Mouse (Mus musculus) ovary, postnatal 10 days (tissue): ENCODE measurements around the gene Slc2a8.

Experiments used
- DNase-seq: peaks from one replicate; pipeline ENCODE4 v3.0.0; 2022; ENCODE audit warnings: low spot score

The Slc2a8 gene

DNA sequence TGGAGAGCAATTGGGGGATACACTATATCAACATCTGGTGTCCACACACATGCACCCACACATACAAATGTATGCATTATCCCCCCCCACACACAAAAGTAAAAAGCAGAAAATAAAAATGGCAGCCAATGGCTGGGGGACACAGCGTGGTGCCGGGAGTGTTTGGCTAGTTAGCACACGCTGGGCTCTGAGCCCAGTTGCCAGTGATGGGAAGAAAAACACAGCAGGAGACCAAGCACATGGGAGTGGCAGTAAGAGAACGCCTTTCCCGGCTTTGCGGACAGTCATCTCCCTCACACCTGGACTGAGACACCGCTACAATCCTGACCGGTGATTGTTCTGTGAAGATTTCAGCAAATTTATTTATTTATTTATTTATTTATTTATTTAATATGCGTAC lies 10.6 kb downstream of the Slc2a8 start:
- no peak for DNase-seq

DNA sequence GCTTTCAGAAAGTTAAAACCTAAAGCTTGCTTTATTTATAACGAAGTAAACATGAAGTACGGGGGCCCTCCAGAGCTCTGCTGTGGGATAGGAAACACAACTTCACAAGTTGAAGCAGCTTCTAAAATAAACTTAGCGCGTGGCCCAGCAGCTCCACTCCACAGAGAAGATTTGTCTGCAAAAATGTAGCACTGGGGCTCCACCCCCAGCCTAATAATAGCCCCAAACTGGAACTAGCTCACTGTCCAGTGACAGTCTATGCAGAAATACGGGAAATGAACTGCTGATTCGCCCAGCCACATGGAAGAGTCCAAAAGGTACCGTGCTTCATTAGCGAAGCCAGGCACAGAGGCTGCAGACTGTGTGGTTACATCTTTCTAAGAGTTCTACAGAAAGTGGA lies 12.6 kb downstream of the Slc2a8 start:
- no peak for DNase-seq

DNA sequence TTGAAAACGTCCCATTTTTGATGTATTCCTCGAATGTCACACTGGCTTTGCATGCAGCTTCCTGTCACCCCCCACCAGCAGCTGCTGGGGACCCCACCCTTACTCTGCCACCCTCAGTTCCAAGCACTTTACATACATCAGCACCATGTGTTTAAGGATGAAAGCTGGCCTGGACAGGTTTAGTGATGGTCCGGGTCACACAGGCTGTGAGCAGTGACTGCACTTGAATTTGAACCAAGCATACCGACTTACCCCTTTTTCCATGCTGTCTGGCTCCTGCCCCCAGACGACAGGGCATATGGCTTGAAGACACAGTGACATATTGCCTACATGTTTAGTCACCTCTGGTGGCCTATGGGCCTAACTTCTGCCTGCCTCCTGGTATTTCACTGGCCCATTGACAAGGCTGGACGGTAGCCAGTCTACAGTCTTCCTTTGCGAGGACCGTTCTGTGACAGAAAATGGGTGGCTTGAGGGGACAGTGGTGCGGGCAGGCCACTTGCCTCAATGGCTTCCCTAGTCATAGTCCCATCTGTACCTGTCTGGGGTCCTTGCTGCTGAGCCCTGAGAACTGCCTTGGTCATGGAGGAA lies 13.8 kb downstream of the Slc2a8 start:
- no peak for DNase-seq

DNA sequence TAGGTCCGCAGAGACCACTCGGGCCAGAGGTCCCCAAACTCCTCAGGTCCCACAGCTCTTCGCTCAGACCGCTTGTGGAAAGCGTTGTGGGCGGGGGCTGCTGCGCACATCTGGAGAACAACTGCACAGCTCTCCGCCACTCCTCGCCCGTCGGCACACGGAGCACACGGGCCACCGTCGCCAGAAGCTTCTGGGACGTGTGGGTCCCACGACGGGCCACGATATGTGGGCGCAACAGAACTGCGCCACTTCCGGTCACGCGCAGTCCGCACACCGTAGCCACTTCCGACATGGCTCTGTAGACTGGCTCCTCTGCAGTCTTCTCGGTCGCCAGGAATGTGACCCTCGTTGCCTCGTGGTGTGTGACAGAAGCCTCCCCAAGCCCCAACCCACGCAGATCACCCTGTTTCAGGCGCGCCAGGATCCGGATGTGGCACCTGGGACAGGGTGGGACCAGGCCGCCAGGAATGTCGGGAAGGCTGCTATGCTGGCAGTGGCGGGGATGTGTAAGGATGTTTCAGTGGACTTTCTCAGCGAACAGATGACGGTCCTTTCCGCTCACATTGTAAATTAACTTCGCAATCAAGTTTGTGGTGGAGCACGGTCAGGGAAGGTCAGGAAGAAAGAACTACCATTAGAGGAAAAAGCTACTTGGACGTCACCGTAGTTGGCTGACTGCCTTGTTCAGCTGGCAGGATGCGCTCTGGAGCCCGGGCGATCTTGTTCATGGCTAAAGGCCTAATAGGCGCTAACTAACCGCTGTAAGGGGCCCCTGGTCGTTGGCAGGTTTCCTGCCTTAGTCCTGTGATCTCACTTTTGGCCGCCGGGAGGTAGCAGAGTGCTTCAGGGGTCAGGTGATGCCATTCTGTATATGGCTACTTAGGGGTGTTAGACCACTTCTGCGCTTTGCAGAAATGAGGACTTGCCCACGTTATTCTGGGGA lies 14.9 kb downstream of the Slc2a8 start:
- peak; percentile 70 for DNase-seq

DNA sequence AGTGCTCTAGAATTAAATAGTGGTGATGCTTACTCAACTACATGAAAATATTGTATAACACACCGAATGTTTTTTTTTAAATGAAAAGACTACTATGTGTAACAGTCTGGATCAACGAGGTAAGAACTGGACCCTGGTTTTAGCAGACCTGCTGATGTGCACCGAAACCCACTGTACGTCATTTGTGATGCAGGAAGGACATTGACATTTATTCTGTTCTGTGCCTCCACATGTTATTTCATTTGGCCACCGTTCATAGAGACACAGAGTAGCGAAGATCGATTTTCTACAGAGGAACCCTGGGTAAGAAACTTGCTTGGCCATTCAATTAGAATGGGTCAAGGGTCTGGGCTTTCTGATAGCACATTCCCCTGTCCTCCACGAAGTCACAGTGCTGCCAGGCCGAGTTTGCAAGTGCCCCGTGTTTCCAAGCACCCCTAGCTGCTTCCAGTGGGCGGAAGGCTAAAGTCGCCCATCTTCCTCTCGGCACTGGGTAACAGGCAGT lies 15.6 kb downstream of the Slc2a8 start:
- no peak for DNase-seq

DNA sequence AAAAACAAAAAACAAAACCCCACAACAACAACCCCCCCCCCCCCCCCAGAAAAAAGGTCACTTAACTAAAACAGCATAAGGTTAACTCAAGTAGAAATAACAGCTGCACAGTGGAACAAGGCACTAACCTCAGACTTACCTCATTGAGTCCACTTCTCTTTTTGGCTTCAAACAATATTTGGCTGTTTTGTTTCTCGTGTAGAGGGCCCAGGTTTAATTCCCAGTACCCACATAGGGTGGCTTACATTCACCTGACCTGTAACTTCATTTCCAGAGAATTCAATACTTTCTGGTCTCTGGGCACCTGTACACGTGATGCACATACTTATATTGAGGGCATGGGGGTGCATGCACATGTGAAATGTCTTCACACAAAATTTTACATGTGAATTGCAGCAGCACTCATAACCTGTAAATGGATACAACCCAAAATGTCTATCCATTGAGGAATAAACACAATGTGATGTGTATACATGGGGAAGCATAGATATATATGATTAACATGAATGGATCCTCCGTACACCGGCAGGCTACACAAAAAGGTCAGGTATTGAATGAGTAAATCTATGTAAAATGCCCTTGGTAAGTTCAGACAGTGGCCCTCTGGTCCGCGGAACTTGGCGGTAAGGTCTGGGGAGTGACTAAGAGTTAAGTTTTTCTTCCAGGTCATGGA lies 16.2 kb downstream of the Slc2a8 start:
- no peak for DNase-seq

DNA sequence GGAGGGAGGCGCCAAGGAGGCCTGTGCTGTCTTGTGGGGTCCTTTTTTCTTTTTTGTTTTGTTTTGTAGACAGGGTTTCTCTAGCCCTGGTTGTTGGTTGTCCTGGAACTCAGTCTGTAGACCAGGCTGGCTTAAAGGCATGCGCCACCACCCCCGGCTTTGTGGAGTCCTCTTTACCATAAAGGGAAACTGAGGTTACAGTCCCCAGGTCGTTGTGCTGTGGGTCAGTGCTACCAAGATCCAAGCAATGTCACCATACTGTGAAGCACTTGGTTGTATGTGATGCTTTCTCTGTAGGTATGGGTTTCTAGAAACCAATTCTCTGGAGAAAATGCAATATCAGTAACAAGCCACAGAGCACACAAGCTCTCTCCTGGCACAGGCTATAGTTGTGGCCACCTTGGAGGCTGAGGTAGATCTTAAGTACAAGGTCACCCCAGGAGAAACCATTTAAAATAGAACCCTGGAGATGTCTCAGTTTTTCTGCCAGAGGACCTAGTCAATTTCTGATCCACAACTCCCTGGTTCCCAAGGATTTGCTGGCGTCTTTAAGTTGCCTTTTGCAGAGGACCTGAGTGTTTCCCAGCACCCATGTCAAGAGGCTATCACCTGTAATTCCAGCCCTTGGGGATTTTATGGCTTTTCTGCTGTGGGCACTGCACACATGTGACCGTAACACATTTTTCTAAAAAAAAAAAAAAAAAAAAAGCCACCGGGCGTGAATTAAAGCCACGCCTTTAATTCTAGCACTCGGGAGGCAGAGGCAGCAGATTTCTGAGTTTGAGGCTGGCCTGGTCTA lies 17.0 kb downstream of the Slc2a8 start:
- no peak for DNase-seq

DNA sequence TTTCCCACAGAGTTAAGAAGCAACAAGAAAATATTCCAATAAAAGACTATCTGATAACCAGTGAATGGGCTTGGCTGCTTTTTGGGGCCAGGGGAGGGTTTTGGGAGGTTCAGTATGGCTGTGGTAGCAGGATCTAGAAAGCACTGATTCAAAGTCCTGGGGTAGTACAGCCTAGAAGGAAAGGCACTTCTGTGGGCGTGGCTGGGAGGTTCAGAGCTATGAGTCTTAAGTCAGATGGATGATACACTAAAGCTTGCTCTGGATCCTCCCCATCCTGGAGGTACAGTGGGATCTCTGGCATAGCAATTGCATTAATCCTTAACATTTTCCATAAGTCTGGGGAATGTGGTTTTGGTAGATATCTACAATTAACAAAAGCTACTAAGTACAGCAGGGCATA lies 17.9 kb downstream of the Slc2a8 start:
- no peak for DNase-seq

DNA sequence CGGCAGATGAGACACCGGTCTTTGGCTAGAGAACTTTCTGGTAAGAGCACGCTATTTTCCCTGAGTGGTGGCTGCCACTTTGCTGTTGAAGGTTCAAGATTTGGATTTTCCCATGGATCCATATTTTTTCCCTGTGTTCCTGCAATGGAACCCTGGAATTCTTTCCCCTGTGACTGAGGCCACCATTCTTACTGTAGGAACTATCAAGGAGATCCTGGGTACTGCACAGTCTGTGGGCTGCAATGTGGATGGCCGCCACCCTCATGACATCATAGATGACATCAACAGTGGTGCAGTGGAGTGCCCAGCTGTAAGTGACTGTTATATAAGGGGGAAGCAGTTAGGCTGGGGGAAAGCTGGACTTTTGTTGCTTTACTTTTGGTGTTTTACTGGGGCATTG lies 18.3 kb downstream of the Slc2a8 start:
- DNase-seq = no peak

DNA sequence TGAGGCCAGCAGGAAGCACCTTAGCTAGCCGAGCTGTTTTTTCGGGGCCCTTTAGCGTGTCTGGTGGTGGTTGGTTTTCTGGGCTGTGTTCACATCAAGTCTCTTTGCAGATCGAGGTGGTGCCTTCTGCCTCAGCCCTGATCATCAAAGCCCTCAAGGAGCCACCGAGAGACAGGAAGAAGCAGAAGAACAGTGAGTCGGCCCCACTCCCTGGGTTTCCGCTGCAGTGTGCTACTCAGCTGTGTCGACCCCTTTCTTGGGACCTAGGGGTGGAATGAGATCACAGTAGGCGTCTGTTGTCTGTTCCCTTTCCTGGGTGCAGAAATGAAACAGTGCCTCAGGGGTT lies 19.0 kb downstream of the Slc2a8 start:
- no peak for DNase-seq

DNA sequence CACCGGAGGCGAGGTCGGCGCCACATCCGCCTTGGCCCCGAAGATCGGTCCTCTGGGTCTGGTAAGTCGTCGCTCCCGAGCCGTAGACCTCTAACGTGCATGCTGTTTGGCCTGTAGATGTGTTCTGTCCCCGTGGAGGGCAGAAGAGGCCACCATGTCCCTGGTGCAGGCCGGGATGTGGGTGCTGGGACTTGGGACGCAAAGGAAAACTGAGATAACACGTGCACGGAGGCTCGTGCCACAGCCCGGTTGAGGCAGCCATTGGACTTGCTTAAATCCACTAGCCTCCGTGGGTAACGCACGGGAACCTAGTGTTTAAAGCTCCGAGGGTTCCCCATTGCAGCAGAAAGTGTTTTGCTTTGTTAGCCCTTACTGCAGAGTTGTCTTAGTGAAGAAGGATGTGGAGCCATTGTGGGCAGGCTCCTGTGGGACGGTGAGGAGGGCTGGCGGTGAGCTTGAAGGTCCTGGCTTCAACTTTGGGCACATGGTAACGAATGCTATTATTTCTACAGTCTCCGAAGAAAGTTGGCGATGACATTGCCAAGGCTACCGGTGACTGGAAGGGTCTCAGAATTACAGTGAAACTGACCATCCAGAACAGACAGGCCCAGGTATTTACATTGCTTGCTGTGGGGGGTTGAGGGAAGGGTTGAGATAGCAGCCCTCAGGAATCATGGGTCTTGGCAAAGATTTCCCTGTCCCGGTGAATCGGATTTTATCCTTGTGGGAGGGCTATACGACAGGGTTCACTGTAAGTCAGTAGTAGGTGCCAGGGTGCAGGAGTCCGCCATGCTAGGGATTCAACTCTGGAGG lies 19.6 kb downstream of the Slc2a8 start:
- DNase-seq = no peak

DNA sequence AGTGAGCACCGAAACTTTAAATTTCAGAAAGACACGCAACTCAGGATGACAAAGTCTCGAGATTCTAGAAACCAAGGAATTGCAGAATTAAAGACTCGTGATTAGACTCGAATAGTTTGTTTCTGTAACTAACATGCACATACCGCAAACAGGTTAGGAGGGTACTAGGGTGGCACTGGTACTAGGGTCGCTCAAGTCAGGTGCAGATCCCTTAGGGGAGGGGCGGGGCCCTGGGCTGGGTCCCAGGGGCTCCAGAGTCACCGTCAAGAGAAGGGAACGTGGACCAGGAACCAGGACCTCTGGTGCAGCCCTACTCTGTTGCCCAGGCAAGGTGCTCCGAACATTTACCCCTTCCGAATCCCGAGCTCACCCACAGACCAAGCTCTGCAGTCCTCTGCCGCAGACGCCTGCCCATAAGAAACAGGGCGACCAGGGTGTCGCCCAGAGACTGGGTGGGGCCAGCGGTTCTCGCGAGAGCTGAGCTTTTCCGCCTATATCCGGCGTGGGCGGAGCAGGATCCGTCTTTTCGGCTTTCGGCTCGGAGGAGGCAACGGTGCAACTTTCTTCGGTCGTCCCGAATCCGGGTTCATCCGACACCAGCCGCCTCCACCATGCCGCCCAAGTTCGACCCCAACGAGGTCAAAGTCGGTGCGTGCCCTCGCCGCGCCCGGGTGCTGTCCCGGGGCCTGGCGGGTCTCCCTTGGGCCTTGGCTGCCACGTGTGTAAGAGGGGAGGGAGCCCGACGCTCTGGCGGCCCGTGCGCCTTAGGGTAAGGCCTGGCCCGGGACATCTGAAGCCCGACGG lies 20.5 kb downstream of the Slc2a8 start, which contains the start of the genes Rpl12 and Lrsam1:
Gene Rpl12 (plus strand): TSS at position 368 of the 804 bp plus-strand sequence.
Gene Lrsam1 (minus strand): TSS at position 423 of the 804 bp plus-strand sequence.
- peak; percentile 93 for DNase-seq

DNA sequence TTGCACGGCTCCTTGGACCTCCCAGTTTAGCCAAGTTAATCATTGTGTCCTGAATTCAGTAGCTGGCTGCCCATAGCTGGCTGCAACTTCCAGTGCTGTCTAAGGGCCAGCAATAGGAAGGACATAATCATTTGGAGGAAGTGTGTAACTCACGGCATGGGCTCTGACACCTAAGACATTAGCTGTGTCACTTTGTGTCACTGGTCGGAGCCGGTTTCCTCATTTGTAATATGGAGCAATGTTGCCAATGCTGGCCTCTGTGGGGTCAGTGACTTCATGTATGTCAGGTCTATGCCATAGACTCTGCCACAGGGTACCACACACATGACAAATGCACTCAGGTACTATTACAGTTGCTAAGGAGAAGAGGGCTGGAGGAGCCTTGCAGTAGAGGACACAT lies 21.6 kb downstream of the Slc2a8 start:
- no peak for DNase-seq

DNA sequence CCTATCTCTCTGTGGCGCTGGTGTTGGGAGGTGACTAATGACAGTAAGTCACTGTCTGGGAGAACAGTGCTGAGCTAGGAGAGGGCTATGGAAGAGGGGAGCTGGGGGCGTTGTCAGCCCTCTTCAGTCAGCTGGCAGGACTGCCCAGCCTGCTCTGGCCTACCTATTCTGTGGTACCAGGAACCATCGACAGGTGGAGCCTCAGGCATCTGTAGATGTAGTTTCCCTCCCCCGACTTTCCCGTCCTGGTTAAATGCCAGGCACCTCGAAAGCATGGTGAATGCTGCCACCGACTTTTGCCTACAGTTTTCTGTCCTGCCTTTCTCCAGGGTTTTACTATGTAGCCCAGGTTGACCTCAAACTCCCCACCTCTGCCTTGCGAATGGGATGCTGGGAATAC lies 24.5 kb downstream of the Slc2a8 start:
- no peak for DNase-seq

DNA sequence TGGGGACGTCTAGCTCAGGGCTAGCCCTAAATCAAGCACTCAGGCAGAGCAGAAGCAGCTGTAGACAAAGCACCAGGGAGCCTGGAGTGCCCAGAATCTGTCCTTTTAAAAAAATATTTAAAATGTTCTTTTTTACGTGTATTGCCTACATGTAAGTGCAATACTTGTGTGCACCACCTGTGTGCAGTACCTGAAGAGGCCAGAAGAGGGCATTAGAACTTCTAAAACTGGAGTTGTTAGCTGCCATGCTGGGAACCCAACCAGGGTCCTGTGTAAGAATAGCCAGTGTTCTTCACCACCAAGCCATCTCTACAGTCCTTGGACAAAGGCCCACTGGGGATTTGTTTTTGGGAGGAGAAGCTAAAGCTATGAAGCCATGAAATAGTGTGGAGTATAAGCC lies 27.3 kb downstream of the Slc2a8 start:
- no peak for DNase-seq

DNA sequence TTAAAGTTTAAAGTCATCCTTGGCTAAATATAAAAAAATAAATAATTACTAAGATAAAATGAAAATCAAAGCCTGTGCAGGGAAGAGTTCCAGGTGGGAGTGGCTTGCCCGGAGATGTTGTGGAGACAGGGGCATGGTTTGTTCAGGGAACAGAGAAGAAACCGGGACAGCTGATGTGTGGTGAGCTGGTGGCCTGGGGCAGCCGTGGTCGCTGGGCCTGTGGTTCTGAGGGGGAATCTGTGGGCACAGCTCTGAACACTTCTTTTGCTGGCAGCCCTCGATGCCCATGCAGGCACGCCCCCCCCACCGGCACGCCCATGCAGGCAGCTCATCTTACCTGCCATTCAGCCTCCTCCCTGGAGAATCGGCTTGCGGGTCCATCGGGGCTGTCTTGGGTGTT lies 34.4 kb downstream of the Slc2a8 start:
- DNase-seq = no peak

DNA sequence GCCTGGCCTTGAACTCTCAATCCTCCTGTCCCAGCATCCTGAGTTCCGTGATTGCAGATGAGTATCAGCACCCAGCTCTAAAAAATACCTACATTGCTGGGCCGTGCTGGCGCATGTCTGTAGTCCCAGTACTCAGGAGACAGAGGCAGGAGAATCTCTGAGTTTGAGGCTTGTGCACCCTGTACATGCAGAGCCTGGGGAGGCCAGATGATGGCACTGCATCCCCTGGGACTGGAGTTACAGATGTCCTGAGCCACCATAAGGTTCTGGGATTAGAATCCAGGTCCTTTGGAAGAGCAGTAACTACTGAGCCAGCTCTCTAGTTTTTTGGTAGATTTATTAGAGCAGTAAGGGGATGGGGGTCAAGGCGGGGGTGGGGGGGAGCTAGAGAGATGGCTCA lies 41.4 kb downstream of the Slc2a8 start:
- DNase-seq = no peak

DNA sequence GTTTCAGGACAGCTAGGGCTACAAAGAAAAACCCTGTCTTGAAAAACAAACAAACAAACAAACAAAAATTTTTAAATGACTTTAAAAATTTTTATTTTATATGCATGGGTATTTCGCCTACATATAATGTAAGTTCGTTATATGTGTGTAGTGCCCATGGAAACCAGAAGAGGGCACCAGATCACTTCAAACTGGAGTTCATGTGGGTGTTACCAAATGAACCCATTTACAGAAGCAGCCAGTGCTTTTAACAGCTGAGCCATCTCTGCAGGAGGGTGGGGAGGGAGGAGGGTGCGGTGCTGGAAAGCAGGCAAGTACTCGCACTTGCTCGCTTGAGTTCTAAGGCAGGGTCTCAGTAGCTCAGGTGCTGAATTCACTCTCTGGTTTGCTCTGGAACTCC lies 42.5 kb downstream of the Slc2a8 start:
- DNase-seq = no peak

DNA sequence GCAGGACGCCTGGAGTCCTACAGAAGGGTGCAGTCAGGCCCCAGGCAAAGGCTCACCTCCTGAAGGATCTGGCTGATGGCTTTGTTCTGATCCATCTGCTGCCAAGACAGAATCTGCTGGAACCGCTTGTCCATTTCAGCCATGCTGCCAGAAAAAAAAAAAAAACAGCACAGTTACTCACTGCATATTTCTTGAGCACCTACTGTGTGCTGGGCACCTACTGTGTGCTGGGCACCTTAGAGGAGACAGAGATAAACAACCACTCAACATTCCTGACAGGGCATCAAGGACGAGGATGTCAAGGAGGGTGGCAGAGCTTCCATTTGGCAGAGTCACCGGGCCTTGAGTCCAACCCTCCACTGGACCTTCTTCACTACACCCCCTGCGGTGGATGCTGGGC lies 43.1 kb downstream of the Slc2a8 start:
- no peak for DNase-seq

DNA sequence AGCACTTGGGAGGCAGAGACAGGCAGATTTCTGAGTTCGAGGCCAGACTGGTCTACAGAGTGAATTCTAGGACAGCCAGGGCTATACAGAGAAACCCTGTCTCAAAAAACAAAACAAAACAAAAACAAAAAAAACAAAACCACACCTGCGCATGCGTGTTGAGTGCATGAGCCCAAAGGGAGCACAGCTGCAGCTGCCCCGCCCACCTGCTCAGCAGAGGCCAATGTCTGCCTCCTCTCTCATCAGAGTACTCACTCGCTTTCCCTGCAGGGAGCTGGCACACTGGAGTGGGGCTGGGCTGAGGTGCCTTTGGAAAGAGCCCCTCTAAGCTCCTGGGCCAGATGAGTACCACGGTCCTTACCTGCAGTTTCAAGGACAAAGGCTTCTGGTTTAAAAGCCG lies 50.2 kb downstream of the Slc2a8 start:
- no peak for DNase-seq
